10 mouse cellular contexts compared by ENCODE assay signal in the genomic region with DNA sequence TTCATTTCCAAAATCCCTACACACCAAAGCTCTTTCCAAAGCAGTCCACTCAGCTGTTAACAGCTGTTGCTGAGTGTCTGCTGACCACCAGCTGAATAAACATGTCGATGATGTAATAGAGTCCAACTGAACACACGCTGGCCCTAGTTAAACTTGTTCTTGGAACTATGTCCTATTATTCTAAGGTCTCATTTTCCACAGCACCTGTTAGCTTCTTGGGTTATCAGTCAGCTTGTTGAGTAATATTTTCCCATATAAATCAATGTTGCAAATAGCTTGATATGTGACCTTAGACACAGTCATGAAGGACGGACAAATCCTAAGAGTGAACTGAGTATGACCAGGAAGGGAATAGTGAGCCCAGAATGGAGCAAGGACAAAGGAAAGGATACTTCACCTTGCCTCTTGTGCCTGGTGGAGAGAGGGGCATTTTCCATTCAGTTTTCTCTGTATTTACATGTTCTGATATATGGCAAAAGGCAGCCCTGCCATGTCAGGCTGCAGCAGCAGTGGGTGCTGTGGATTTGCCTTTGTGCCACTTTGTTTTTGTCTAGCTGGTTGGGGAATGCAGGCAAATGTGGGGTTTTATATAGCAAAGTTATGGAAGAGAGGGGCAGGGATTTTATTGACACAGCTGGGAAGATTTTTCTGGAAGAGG.
DNase-seq lines count a peak whose midpoint lies in the region; ATAC-seq and TF ChIP-seq lines count a peak whose summit lies in the region.
"Had no signal": no experiment of that assay in that cellular context is flagged by ENCODE, and none has a peak within 500 bp of the region (broad histone marks: within the 10 kb centered on the region; RNA-seq: fewer than 3 reads in every experiment).

No protein-coding gene starts in this region.

- 74% methylated on average over 3 of the region's 3 CpGs for WGBS in hindbrain, embryonic 11.5 days
- WGBS in hindbrain, embryonic 14.5 days = 86% methylated on average over 3 of the region's 3 CpGs
- 47% methylated on average over 3 of the region's 3 CpGs for WGBS in heart, embryonic 15.5 days
- WGBS in limb, embryonic 14.5 days = 74% methylated on average over 3 of the region's 3 CpGs
- whole genome bisulfite sequencing in stomach, embryonic 15.5 days = 44% methylated on average over 3 of the region's 3 CpGs
- 79% methylated on average over 3 of the region's 3 CpGs for whole genome bisulfite sequencing in forebrain, postnatal 0 days

- peak; percentile 10 for DNase-seq in hindbrain, embryonic 11.5 days (ENCODE audit: low spot score)
- no peak for DNase-seq in hindbrain, embryonic 14.5 days (ENCODE audit: low spot score)
- DNase-seq in limb, embryonic 14.5 days (ENCODE audit: low spot score) = peak; percentile 77
- DNase-seq in cerebellum, adult 18-20 months = no peak
- DNase-seq in forebrain, postnatal 0 days = no peak
- DNase-seq in urinary bladder, postnatal 36 days (ENCODE audit: low spot score in 2 of 2) = no peak

- H3K36me3 ChIP-seq in hindbrain, embryonic 11.5 days (ENCODE audit: control insufficient read depth, insufficient read depth, low read length) = no peaks in the 10 kb centered on the region
- H3K36me3 ChIP-seq in hindbrain, embryonic 14.5 days (replicated peaks; ENCODE audit: control insufficient read depth, insufficient read depth) = no peaks in the 10 kb centered on the region
- no peaks in the 10 kb centered on the region for H3K36me3 ChIP-seq in heart, embryonic 15.5 days
- no peaks in the 10 kb centered on the region for H3K36me3 ChIP-seq in limb, embryonic 14.5 days (ENCODE audit: control insufficient read depth, insufficient read depth, low read length)
- no peaks in the 10 kb centered on the region for H3K36me3 ChIP-seq in stomach, embryonic 15.5 days
- H3K36me3 ChIP-seq in forebrain, postnatal 0 days (ENCODE audit: insufficient read depth) = no peaks in the 10 kb centered on the region
- H3K36me3 ChIP-seq: neural tube, embryonic 12.5 days had no signal

- H3K9me3 ChIP-seq in hindbrain, embryonic 11.5 days (ENCODE audit: control insufficient read depth, low read length) = no peaks in the 10 kb centered on the region
- H3K9me3 ChIP-seq in hindbrain, embryonic 14.5 days (ENCODE audit: control insufficient read depth, low read length) = no peaks in the 10 kb centered on the region
- H3K9me3 ChIP-seq in heart, embryonic 15.5 days (replicated peaks) = no peaks in the 10 kb centered on the region
- no peaks in the 10 kb centered on the region for H3K9me3 ChIP-seq in limb, embryonic 14.5 days (ENCODE audit: control insufficient read depth, low read length)
- H3K9me3 ChIP-seq in stomach, embryonic 15.5 days = no peaks in the 10 kb centered on the region
- H3K9me3 ChIP-seq in forebrain, postnatal 0 days (ENCODE audit: low read length) = no peaks in the 10 kb centered on the region
- H3K9me3 ChIP-seq: neural tube, embryonic 12.5 days had no signal

- no peak; the same call in 1 of the 2 replicates for ATAC-seq in hindbrain, embryonic 11.5 days (ENCODE audit: low FRiP score)
- no peak for ATAC-seq in hindbrain, embryonic 14.5 days (ENCODE audit: low FRiP score)
- peak; percentile 74; the same call in 1 of the 2 replicates for ATAC-seq in heart, embryonic 15.5 days (replicated peaks; ENCODE audit: insufficient number of reproducible peaks, insufficient read depth, low FRiP score, low read depth)
- peak; percentile 90 for ATAC-seq in limb, embryonic 14.5 days (ENCODE audit: low FRiP score, low read depth)
- peak; percentile 63; the same call in 1 of the 2 replicates for ATAC-seq in stomach, embryonic 15.5 days (ENCODE audit: insufficient read depth, low FRiP score, low read depth)
- no peak for ATAC-seq in forebrain, postnatal 0 days
- ATAC-seq: forebrain, embryonic 16.5 days had no signal

- H3K4me1 ChIP-seq in hindbrain, embryonic 11.5 days (replicated peaks; ENCODE audit: control insufficient read depth, insufficient read depth, low read length) = no peaks in the 10 kb centered on the region
- H3K4me1 ChIP-seq in hindbrain, embryonic 14.5 days (replicated peaks; ENCODE audit: control insufficient read depth, insufficient read depth, low read length) = no peaks in the 10 kb centered on the region
- peaks cover 3% of the 10 kb centered on the region; the same call in 1 of the 2 replicates for H3K4me1 ChIP-seq in heart, embryonic 15.5 days (replicated peaks)
- H3K4me1 ChIP-seq in limb, embryonic 14.5 days (ENCODE audit: control insufficient read depth, insufficient read depth, low read length) = no peaks in the 10 kb centered on the region
- H3K4me1 ChIP-seq in stomach, embryonic 15.5 days = no peaks in the 10 kb centered on the region
- no peaks in the 10 kb centered on the region for H3K4me1 ChIP-seq in forebrain, postnatal 0 days (ENCODE audit: insufficient read depth)
- H3K4me1 ChIP-seq: neural tube, embryonic 12.5 days had no signal

- H3K4me2 ChIP-seq in hindbrain, embryonic 11.5 days (replicated peaks; ENCODE audit: low read depth, low read length) = no peak overlapping the region
- no peak overlapping the region for H3K4me2 ChIP-seq in hindbrain, embryonic 14.5 days (replicated peaks)
- H3K4me2 ChIP-seq in heart, embryonic 15.5 days = no peak overlapping the region
- H3K4me2 ChIP-seq in limb, embryonic 14.5 days (replicated peaks; ENCODE audit: low read depth, low read length, severe bottlenecking) = no peak overlapping the region
- H3K4me2 ChIP-seq in stomach, embryonic 15.5 days = no peak overlapping the region
- no peak overlapping the region for H3K4me2 ChIP-seq in forebrain, postnatal 0 days (ENCODE audit: low read depth)
- H3K4me2 ChIP-seq: neural tube, embryonic 12.5 days had no signal

- no peak overlapping the region for H3K4me3 ChIP-seq in hindbrain, embryonic 11.5 days (ENCODE audit: low read depth, low read length)
- H3K4me3 ChIP-seq in hindbrain, embryonic 14.5 days (replicated peaks; ENCODE audit: low read length) = no peak overlapping the region
- no peak overlapping the region for H3K4me3 ChIP-seq in heart, embryonic 15.5 days
- H3K4me3 ChIP-seq in limb, embryonic 14.5 days (replicated peaks; ENCODE audit: low read length) = no peak overlapping the region
- no peak overlapping the region for H3K4me3 ChIP-seq in stomach, embryonic 15.5 days (replicated peaks)
- H3K4me3 ChIP-seq in forebrain, postnatal 0 days (ENCODE audit: low read depth, low read length) = no peak overlapping the region
- H3K4me3 ChIP-seq: neural tube, embryonic 12.5 days had no signal

- H3K9ac ChIP-seq in hindbrain, embryonic 11.5 days (ENCODE audit: low read depth, low read length) = no peak overlapping the region
- no peak overlapping the region for H3K9ac ChIP-seq in hindbrain, embryonic 14.5 days
- H3K9ac ChIP-seq in heart, embryonic 15.5 days = no peak overlapping the region
- H3K9ac ChIP-seq in limb, embryonic 14.5 days (ENCODE audit: low read depth, low read length, severe bottlenecking) = no peak overlapping the region
- H3K9ac ChIP-seq in stomach, embryonic 15.5 days = no peak overlapping the region
- H3K9ac ChIP-seq in forebrain, postnatal 0 days = no peak overlapping the region
- H3K9ac ChIP-seq: neural tube, embryonic 12.5 days had no signal

- no peak for TF ChIP-seq POLR2A in limb, embryonic 14.5 days (IDR thresholded peaks at IDR 0.05; ENCODE audit: borderline replicate concordance, extremely low read depth, insufficient read depth, insufficient read length)

- no peaks in the 10 kb centered on the region for H3K27me3 ChIP-seq in hindbrain, embryonic 11.5 days (ENCODE audit: control insufficient read depth, insufficient read depth, low read length)
- H3K27me3 ChIP-seq in hindbrain, embryonic 14.5 days (ENCODE audit: control insufficient read depth, insufficient read depth, low read length) = no peaks in the 10 kb centered on the region
- no peaks in the 10 kb centered on the region for H3K27me3 ChIP-seq in heart, embryonic 15.5 days
- no peaks in the 10 kb centered on the region for H3K27me3 ChIP-seq in limb, embryonic 14.5 days (ENCODE audit: control insufficient read depth, insufficient read depth, low read length)
- H3K27me3 ChIP-seq in stomach, embryonic 15.5 days (replicated peaks) = no peaks in the 10 kb centered on the region
- no peaks in the 10 kb centered on the region; the same call in 1 of the 2 replicates for H3K27me3 ChIP-seq in forebrain, postnatal 0 days (ENCODE audit: insufficient read depth, low read length)
- H3K27me3 ChIP-seq: neural tube, embryonic 12.5 days had no signal

- no peak overlapping the region for H3K27ac ChIP-seq in hindbrain, embryonic 11.5 days (ENCODE audit: low read depth, low read length)
- no peak overlapping the region for H3K27ac ChIP-seq in hindbrain, embryonic 14.5 days
- peak overlapping the region; percentile 45 for H3K27ac ChIP-seq in heart, embryonic 15.5 days
- H3K27ac ChIP-seq in limb, embryonic 14.5 days (replicated peaks; ENCODE audit: low read depth, low read length) = no peak overlapping the region
- H3K27ac ChIP-seq in stomach, embryonic 15.5 days = no peak overlapping the region
- no peak overlapping the region for H3K27ac ChIP-seq in forebrain, postnatal 0 days (ENCODE audit: low read depth, low read length)
- H3K27ac ChIP-seq: neural tube, embryonic 12.5 days had no signal

- TF ChIP-seq CTCF in forebrain, postnatal 0 days (IDR thresholded peaks at IDR 0.05; ENCODE audit: low read depth) = no peak

Comparison
In these comparisons a context has a peak if more than half of its experiments do, and no peak if none do; other contexts are left out.
1. DNase-seq: peak in hindbrain, embryonic 11.5 days (single experiment) and limb, embryonic 14.5 days (single experiment); none in hindbrain, embryonic 14.5 days (single experiment), cerebellum, adult 18-20 months (0 of 2), forebrain, postnatal 0 days (single experiment) and urinary bladder, postnatal 36 days (0 of 2).
2. ATAC-seq: peak in heart, embryonic 15.5 days (single experiment), limb, embryonic 14.5 days (single experiment) and stomach, embryonic 15.5 days (single experiment); none in hindbrain, embryonic 11.5 days (single experiment), hindbrain, embryonic 14.5 days (single experiment) and forebrain, postnatal 0 days (single experiment).